Mouse (Mus musculus) 416B (cell line): ENCODE measurements at regions not wholly inside any gene's neighbourhood (a gene's known extent, or its start where the extent isn't known, plus 50 kb on each side); places are given as distances from the start of the nearest gene placed in this dataset.

ENCODE experiments used
- DNase-seq: peaks from one replicate; pipeline ENCODE4 v3.0.0; 2011; ENCODE audit warnings: low read depth

DNA sequence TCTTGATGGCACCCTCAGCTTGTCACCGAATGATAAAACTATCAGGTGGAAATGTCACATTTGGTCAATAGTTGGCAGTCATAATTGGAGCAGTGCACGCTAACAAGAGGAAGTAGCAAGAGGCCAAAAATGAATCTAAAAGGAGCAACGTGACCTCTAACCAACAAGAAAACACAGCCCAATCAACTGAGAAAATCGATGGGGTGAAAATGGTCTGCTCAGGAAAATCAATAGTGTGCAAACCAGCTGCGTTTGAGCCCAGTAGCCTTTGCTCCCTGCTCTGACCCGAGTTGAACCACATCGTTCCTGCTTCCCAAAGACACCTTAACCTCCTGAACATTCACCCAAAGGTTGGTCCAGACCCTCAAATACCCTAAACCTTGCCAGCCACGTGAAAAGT is 207.3 kb upstream of the Gm6657 start:
- DNase-seq: no peak

- no peak for DNase-seq
Observed at GRCm38 (mm10) chr12:77989766-77990165, 204.3 kb upstream of the Gm6657 start.

- DNase-seq: no peak
Observed at GRCm38 (mm10) chr12:77991627-77992026, 202.4 kb upstream of the Gm6657 start.

- no peak for DNase-seq
Observed at GRCm38 (mm10) chr12:77994176-77994575, 199.9 kb upstream of the Gm6657 start.

- DNase-seq: no peak
Observed at GRCm38 (mm10) chr12:77997916-77998315, 196.1 kb upstream of the Gm6657 start.

GRCm38 (mm10) chr12:78000401-78000800 is 193.6 kb upstream of the Gm6657 start:
- no peak for DNase-seq

GRCm38 (mm10) chr12:78001846-78002245 is 192.2 kb upstream of the Gm6657 start:
- no peak for DNase-seq

DNA sequence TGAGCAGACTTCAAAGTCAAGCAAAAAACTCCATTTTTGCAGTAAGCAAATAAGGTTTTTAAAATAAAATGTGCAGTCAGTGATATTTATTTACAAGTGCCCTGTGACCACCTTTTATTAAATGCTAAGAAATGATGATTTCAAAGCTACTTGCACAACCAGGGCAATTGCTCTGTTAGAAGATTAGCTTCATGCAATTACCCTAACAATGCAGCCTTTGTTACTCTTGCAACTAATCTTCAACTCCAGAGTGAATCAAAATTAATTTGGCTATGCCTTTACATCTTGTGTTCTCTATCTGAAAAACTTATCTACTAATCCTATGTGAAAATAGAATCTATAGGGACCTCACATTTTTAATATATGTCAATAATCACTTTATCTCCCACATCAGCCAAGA is 160.3 kb upstream of the Gm6657 start:
- no peak for DNase-seq

GRCm38 (mm10) chr12:78046582-78046981 is 147.5 kb upstream of the Gm6657 start:
- DNase-seq: no peak

GRCm38 (mm10) chr12:78055956-78056355 is 138.1 kb upstream of the Gm6657 start:
- DNase-seq: peak; percentile 47

GRCm38 (mm10) chr12:78057166-78057565 is 136.9 kb upstream of the Gm6657 start:
- DNase-seq: no peak

DNA sequence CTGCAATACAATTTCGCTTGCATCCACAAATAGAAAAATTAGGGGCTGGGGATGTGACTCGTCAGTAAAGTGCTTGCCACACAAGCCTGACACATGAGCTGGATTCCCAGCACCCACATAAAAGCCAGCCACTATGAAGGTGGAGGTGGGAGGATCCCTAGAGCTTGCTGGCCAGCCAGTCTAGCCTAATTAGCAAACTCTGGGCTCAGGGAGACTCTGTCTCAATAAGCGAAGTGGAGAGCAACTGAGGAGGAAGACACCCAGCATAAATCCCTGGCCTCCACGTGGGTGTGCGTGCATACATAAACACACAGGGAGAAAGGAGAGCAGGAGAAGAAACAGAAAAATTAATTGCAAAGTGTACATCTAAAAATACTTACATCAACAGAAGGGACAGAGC is 134.1 kb upstream of the Gm6657 start:
- DNase-seq: no peak

DNA sequence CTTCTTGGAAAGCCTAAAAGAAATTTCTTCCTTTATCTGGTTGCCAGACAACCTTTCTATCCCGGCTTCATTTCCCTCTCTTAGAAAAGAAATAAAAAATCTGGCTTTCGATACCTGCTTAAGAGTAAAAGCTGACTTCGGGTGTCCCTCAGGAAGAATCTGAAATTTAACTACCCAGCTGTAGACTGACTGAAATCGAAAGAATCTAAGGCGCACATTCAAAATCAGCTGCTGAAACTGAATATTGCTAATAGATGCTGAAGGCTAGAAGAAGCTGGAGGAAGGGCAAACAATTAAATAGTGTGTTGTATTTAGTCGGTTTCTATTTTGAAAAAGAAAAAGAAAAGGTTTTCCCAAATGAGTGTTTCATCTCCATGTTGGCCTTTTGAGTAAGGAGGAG is 128.0 kb upstream of the Gm6657 start:
- DNase-seq: no peak

DNA sequence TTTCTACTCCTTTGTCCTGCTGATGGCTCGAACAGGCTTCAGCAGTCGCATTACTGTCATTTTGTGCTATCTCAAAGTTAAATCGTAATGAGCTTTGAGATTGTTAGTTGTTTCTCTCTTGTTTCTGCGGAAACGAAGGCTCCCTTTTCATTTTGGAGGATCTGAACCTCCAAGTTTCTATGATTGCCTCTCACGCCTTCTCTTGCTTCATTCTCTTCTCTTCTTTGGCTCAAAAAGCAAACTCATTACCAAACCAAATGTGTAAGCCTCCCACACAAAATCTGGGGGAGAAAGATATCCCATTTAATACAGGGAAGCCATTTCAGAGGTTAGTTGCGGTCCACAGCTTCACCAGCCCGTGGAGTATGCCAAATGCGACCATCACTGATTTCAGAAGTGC is 121.1 kb upstream of the Gm6657 start:
- DNase-seq: no peak

DNA sequence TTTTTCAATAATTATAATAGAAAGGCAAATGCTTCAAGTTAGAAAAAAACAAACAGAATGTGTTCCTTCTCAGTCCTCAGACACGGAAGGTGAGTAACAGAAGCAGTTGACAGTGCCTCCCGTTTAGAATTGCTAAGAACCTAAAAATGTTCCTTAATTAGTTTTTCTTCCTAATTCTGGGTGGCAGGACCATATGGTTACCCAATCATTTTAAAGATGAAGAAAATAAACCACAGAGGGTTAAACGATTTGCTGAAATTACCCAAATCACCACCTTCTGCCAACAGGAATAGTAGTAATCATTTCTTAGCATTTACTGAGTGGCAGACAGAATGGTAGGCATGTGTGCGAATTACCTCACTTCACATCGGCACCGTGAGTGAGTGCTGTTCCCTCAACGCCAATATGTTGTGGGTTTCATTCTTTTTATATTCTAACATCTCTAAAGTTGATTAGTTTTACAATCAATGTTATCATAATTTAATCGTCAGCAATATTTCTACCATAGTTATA is 119.7 kb upstream of the Gm6657 start:
- DNase-seq: no peak

GRCm38 (mm10) chr12:78077285-78077684 is 116.8 kb upstream of the Gm6657 start:
- DNase-seq: no peak

- DNase-seq: no peak
Observed at GRCm38 (mm10) chr12:78082163-78082562, 111.9 kb upstream of the Gm6657 start.

DNA sequence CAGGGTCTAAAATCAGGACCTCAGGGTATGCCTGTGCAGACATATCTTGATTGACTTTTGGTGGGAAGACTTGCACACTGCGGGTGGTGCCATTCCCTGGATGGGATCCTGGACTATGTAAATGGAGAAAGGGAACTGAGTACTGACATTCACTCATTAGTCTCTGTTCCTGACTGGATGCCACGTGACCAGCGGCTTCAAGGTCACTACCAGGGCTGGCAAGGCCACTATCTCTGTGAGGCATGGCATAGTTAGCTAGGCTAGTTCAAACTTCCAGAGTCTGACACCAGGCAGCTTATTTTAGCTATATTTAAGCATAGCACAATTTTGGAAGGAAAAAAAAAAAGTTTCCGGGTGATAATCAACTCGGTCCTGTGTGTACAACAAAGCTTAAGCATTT is 108.0 kb upstream of the Gm6657 start:
- DNase-seq: no peak

- DNase-seq: peak; percentile 61
Observed at GRCm38 (mm10) chr12:78087921-78088320, 106.1 kb upstream of the Gm6657 start.

- DNase-seq: no peak
Observed at GRCm38 (mm10) chr12:78094471-78094870, 99.6 kb upstream of the Gm6657 start.

GRCm38 (mm10) chr12:78095352-78095751 is 98.7 kb upstream of the Gm6657 start:
- peak; percentile 5 for DNase-seq

DNA sequence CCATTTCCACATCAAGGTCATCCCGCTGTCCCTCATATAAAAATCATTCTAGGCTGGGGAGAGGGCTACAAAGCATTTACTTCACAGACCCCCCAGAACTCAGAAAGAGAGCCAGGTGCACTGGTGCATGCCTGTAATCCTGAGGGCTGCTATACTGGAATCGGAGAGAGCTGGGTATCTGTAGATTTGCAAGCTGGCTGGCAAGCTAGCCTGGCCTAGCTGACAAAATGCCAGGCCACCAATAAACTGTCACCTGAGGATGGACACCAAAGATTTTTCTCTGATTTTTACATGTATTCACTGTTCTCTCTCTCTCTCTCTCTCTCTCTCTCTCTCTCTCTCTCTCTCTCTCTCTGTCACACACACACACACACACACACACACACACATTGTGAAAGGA is 98.1 kb upstream of the Gm6657 start:
- no peak for DNase-seq

GRCm38 (mm10) chr12:78097119-78097518 is 96.9 kb upstream of the Gm6657 start:
- no peak for DNase-seq

- DNase-seq: no peak
Observed at GRCm38 (mm10) chr12:78097692-78098091, 96.3 kb upstream of the Gm6657 start.

GRCm38 (mm10) chr12:78098765-78099194 is 95.3 kb upstream of the Gm6657 start:
- no peak for DNase-seq
